Mouse (Mus musculus) neural tube, embryonic 15.5 days (tissue): ENCODE measurements around the gene Ptpn18. TPM values are rescaled to one million over a fixed set of nuclear protein-coding genes. Genes with fewer than 3 reads are reported as not detected.

Source experiments
- ATAC-seq: fragments of 200-750 bp; cut with Nextera tagmentation; 2 replicates; pipeline ENCODE4 v1.8.0; 2017; ENCODE audit warnings: mild to moderate bottlenecking, moderate TSS enrichment, moderate library complexity; ENCODE audit not compliant: low FRiP score
- H3K27ac ChIP-seq: fragments of 300-500 bp; sonication (generic); replicated peaks from 2 replicates; pipeline ENCODE4 v1.5.1; 2015; ENCODE audit warnings: mild to moderate bottlenecking, inconsistent platforms
- H3K27me3 ChIP-seq: fragments of 300-500 bp; sonication (generic); replicated peaks from 2 replicates; pipeline ENCODE4 v1.6.1; 2015; ENCODE audit warnings: inconsistent platforms
- H3K36me3 ChIP-seq: fragments of 300-500 bp; sonication (generic); 2 replicates; pipeline ENCODE4 v1.6.1; 2015; ENCODE audit warnings: inconsistent platforms
- H3K4me1 ChIP-seq: fragments of 300-500 bp; sonication (generic); 2 replicates; pipeline ENCODE4 v1.6.1; 2015; ENCODE audit warnings: inconsistent platforms
- H3K4me2 ChIP-seq: fragments of 300-500 bp; sonication (generic); 2 replicates; pipeline ENCODE4 v1.6.1; 2015; ENCODE audit warnings: inconsistent platforms, mild to moderate bottlenecking, moderate library complexity
- H3K4me3 ChIP-seq: fragments of 300-500 bp; sonication (generic); replicated peaks from 2 replicates; pipeline ENCODE4 v1.5.1; 2015; ENCODE audit warnings: mild to moderate bottlenecking, inconsistent platforms
- H3K9ac ChIP-seq: fragments of 300-500 bp; sonication (generic); replicated peaks from 2 replicates; pipeline ENCODE4 v1.6.1; 2015; ENCODE audit warnings: mild to moderate bottlenecking, inconsistent platforms
- H3K9me3 ChIP-seq: fragments of 300-500 bp; sonication (generic); replicated peaks from 2 replicates; pipeline ENCODE4 v1.6.1; 2016; ENCODE audit warnings: inconsistent platforms
- WGBS: fragments of 180-500 bp; shearing (Covaris S2); methylation state at CpG from one replicate; pipeline ENCODE4 v1.1.7; 2015; ENCODE audit warnings: mixed read lengths; 5-methylcytosine and 5-hydroxymethylcytosine counted together
- polyA plus RNA-seq: library from polyadenylated mRNA; unstranded; fragments of >200 nt; fragmentation: Nextera tagmentation; extraction: Ambion mirVana; gene quantifications from 2 replicates; pipeline ENCODE4 v1.2.1, GENCODE M21; 2015

Gene Ptpn18
- polyA plus RNA-seq, 1 experiment from 2014 or later = 6.0 TPM

GRCm38 (mm10) chr1:34468051-34468450, 8.5 kb downstream of the Ptpn18 start:
- Histone ChIP-seq H3K36me3 (no peaks in the 10 kb centered on the region), H3K9me3 (no peaks in the 10 kb centered on the region), H3K27ac (no peak overlapping the region), H3K9ac (no peak overlapping the region), H3K4me1 (peaks cover 8% of the 10 kb centered on the region), H3K4me2 (no peak overlapping the region), H3K27me3 (peaks cover 15% of the 10 kb centered on the region), H3K4me3 (no peak overlapping the region)
- 60% methylated on average over 3 of the region's 3 CpGs for WGBS
- ATAC-seq = no peak

- no peaks in the 10 kb centered on the region for H3K36me3 ChIP-seq
- peaks cover 11% of the 10 kb centered on the region for H3K4me1 ChIP-seq
- H3K9ac ChIP-seq = no peak overlapping the region
- H3K4me2 ChIP-seq = no peak overlapping the region
- ATAC-seq = no peak
- 76% methylated on average over 4 of the region's 4 CpGs for WGBS
- H3K27ac ChIP-seq = no peak overlapping the region
- no peak overlapping the region for H3K4me3 ChIP-seq
- peaks cover 19% of the 10 kb centered on the region for H3K27me3 ChIP-seq
- H3K9me3 ChIP-seq = no peaks in the 10 kb centered on the region
These were observed 8.9 kb downstream of the Ptpn18 start for GRCm38 (mm10) chr1:34468500-34468899.

GRCm38 (mm10) chr1:34469801-34470200, 10.2 kb downstream of the Ptpn18 start:
- peaks cover 11% of the 10 kb centered on the region for H3K4me1 ChIP-seq
- H3K4me2 ChIP-seq = no peak overlapping the region
- H3K27ac ChIP-seq = no peak overlapping the region
- no peaks in the 10 kb centered on the region for H3K36me3 ChIP-seq
- WGBS = 72% methylated on average over 5 of the region's 5 CpGs
- H3K9me3 ChIP-seq = no peaks in the 10 kb centered on the region
- peaks cover 24% of the 10 kb centered on the region for H3K27me3 ChIP-seq
- no peak overlapping the region for H3K9ac ChIP-seq
- H3K4me3 ChIP-seq = no peak overlapping the region
- ATAC-seq = no peak

GRCm38 (mm10) chr1:34472427-34473300, 13.1 kb downstream of the Ptpn18 start:
- Histone ChIP-seq H3K9me3 (no peaks in the 10 kb centered on the region), H3K4me3 (peak overlapping the region; percentile 49), H3K36me3 (no peaks in the 10 kb centered on the region), H3K9ac (peak overlapping the region; percentile 44), H3K27ac (no peak overlapping the region), H3K4me1 (peaks cover 11% of the 10 kb centered on the region), H3K27me3 (peaks cover 24% of the 10 kb centered on the region), H3K4me2 (peak overlapping the region; percentile 98)
- peak; percentile 55 for ATAC-seq
- WGBS = under 1% methylated on average over 37 of the region's 43 CpGs

- no peaks in the 10 kb centered on the region for H3K4me1 ChIP-seq
- no peaks in the 10 kb centered on the region for H3K9me3 ChIP-seq
- no peak overlapping the region for H3K4me3 ChIP-seq
- WGBS = 68% methylated on average over 11 of the region's 11 CpGs
- no peaks in the 10 kb centered on the region for H3K36me3 ChIP-seq
- no peaks in the 10 kb centered on the region for H3K27me3 ChIP-seq
- no peak overlapping the region for H3K9ac ChIP-seq
- no peak overlapping the region for H3K4me2 ChIP-seq
- H3K27ac ChIP-seq = no peak overlapping the region
- no peak for ATAC-seq
These were observed 19.5 kb downstream of the Ptpn18 start for GRCm38 (mm10) chr1:34478891-34479655.

GRCm38 (mm10) chr1:34480801-34481200, 21.2 kb downstream of the Ptpn18 start:
- no peaks in the 10 kb centered on the region for H3K27me3 ChIP-seq
- H3K9ac ChIP-seq = no peak overlapping the region
- ATAC-seq = no peak
- peaks cover 5% of the 10 kb centered on the region for H3K4me1 ChIP-seq
- no peak overlapping the region for H3K27ac ChIP-seq
- no peak overlapping the region for H3K4me2 ChIP-seq
- H3K9me3 ChIP-seq = no peaks in the 10 kb centered on the region
- WGBS = 79% methylated on average over 5 of the region's 5 CpGs
- H3K4me3 ChIP-seq = no peak overlapping the region
- no peaks in the 10 kb centered on the region for H3K36me3 ChIP-seq

GRCm38 (mm10) chr1:34481920-34482669, 22.5 kb downstream of the Ptpn18 start:
- Histone ChIP-seq H3K4me2 (no peak overlapping the region), H3K36me3 (no peaks in the 10 kb centered on the region), H3K27me3 (no peaks in the 10 kb centered on the region), H3K4me1 (peaks cover 8% of the 10 kb centered on the region), H3K27ac (no peak overlapping the region), H3K9me3 (no peaks in the 10 kb centered on the region), H3K9ac (no peak overlapping the region), H3K4me3 (no peak overlapping the region)
- ATAC-seq = no peak
- 81% methylated on average over 5 of the region's 5 CpGs for WGBS

GRCm38 (mm10) chr1:34484470-34484869, 24.9 kb downstream of the Ptpn18 start:
- Histone ChIP-seq H3K4me1 (peaks cover 8% of the 10 kb centered on the region), H3K9ac (no peak overlapping the region), H3K27me3 (no peaks in the 10 kb centered on the region), H3K36me3 (no peaks in the 10 kb centered on the region), H3K9me3 (no peaks in the 10 kb centered on the region), H3K4me3 (no peak overlapping the region), H3K27ac (no peak overlapping the region), H3K4me2 (no peak overlapping the region)
- no peak for ATAC-seq
- WGBS = 79% methylated on average over 10 of the region's 10 CpGs

GRCm38 (mm10) chr1:34485461-34486188, 26.1 kb downstream of the Ptpn18 start:
- Histone ChIP-seq H3K9me3 (no peaks in the 10 kb centered on the region), H3K36me3 (no peaks in the 10 kb centered on the region), H3K9ac (peak overlapping the region; percentile 40; the same call in 1 of the 2 replicates), H3K4me3 (peak overlapping the region; percentile 34), H3K27me3 (no peaks in the 10 kb centered on the region), H3K4me2 (peak overlapping the region; percentile 67), H3K27ac (no peak overlapping the region), H3K4me1 (peaks cover 8% of the 10 kb centered on the region)
- ATAC-seq = peak; percentile 88
- WGBS = 10% methylated on average over 25 of the region's 25 CpGs

GRCm38 (mm10) chr1:34487383-34487782, 27.8 kb downstream of the Ptpn18 start:
- no peak overlapping the region for H3K9ac ChIP-seq
- 93% methylated on average over 3 of the region's 3 CpGs for WGBS
- H3K4me2 ChIP-seq = no peak overlapping the region
- ATAC-seq = no peak
- H3K4me3 ChIP-seq = no peak overlapping the region
- no peaks in the 10 kb centered on the region for H3K27me3 ChIP-seq
- peaks cover 8% of the 10 kb centered on the region for H3K4me1 ChIP-seq
- H3K27ac ChIP-seq = no peak overlapping the region
- H3K9me3 ChIP-seq = 0 out of 2 replicates have a peak, but pooled peaks cover 4% of the 10 kb centered on the region
- H3K36me3 ChIP-seq = no peaks in the 10 kb centered on the region
